Mouse (Mus musculus) pancreas, adult 10 weeks (tissue): ENCODE results near the gene 2210408I21Rik. TPM values are rescaled to one million over a fixed set of nuclear protein-coding genes. Genes with fewer than 3 reads are reported as not detected.

Experiments
- polyA plus RNA-seq: library from polyadenylated mRNA; stranded (reverse); fragments of 350-450 nt; fragmentation: Illumina TruSeq; extraction: RNeasy Lipid Tissue Mini Kit (QIAGEN cat#74804); gene quantifications from one replicate; pipeline ENCODE4 v1.2.3, GENCODE M21; 2015; ENCODE audit warnings: low read depth, low replicate concordance; ENCODE audit not compliant: insufficient read depth

2210408I21Rik gene
- polyA plus RNA-seq: 0.66 TPM

GRCm38 (mm10) chr13:77134931-77135620 lies at the start of gene 2210408I21Rik, which contains the start of gene Slf1:
Gene 2210408I21Rik, plus strand, starts transcription at chr13:77135540.
Gene Slf1, minus strand, starts transcription at chr13:77135473.

Other genes with a start within 250 kb of the 2210408I21Rik start
- 2.2 TPM for gene Slf1, start 67 bp upstream of the 2210408I21Rik start, polyA plus RNA-seq